Mouse (Mus musculus) urinary bladder, postnatal 10 days (tissue): ENCODE data around the gene Rassf7.
A peak's percentile ranks its signal among the peaks of the same experiment; 100 is the strongest.
"Not testable (repeated sequence)": the region's sequence is repeated elsewhere in the genome, so short reads cannot be mapped to it uniquely, and the experiment has no call there.

Source experiments
- DNase-seq: peaks from one replicate; pipeline ENCODE4 v3.0.0; 2022; ENCODE audit warnings: low spot score

Gene Rassf7

GRCm38 (mm10) chr7:141222696-141223215, 7.1 kb downstream of the Rassf7 start:
- DNase-seq, result no peak

DNA sequence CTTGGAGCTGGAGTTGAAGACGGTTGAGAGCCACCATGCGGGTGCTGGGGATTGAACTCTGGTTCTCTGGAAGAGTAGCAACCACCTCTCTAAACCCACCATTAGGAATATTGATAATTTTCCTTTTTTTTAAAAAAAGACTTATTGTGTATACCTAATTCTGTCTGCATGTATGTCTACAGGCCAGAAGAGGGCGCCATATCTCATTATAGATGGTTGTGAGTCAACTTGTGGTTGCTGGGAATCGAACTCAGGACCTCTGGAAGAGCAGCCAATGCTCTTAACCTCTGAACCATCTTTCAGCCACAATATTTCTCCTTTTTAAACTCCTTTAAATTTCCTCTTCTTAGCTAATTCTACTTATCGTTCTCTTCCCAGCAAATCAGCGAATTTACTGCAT, 10.9 kb downstream of the Rassf7 start:
- DNase-seq, result no peak

DNA sequence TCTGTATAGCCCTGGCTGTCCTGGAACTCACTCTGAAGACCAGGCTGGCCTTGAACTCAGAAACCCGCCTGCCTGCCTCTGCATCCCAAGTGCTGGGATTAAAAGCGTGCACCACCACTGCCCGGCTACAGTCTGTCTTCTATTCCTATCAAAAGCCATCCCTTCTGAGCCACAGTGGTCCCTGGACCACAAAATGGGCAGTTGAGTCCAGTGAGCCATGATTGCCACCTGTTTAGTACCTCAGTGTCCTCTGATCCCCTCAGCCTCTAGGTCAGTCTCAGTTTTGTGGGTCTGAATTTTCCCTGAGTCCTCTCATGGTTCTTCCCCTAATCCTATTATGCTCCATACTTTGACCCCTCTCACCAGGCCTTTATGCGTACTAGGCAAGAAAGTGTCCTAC, 12.1 kb downstream of the Rassf7 start:
- DNase-seq, result no peak

GRCm38 (mm10) chr7:141228279-141229067, 12.8 kb downstream of the Rassf7 start, which contains the start of gene Phrf1:
Gene Phrf1, plus strand, starts transcription at chr7:141228784.
- peak; percentile 80 for DNase-seq

DNA sequence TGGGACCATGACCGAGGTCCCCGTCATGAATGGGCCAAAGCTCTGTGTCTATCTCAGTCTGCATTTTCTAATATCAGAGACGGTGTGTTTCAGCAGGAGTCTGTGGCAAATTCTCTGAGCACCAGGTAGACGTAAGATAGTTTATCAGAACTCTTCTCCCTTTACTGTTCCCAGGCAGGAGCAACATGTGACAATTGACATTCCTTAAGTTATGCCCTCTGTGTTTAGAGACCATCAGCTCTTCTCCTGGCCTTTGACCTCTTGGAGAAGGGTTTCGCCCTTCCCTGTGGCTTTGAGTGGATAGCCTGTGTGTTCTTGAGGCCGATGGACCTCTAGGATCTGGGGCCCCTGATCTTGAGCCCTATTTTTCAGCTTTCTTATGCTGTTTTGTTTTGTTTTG, 14.0 kb downstream of the Rassf7 start:
- no peak for DNase-seq

- DNase-seq, result no peak
Measured at GRCm38 (mm10) chr7:141230570-141230969, 14.9 kb downstream of the Rassf7 start.

- no peak for DNase-seq
Measured at GRCm38 (mm10) chr7:141231111-141231510, 15.5 kb downstream of the Rassf7 start.

- DNase-seq, result no peak
Measured at GRCm38 (mm10) chr7:141231551-141231950, 15.9 kb downstream of the Rassf7 start.

- not testable (repeated sequence) for DNase-seq
Measured at GRCm38 (mm10) chr7:141250486-141250885, 34.8 kb downstream of the Rassf7 start.

- no peak for DNase-seq
Measured at GRCm38 (mm10) chr7:141256159-141256558, 40.5 kb downstream of the Rassf7 start.

- no peak for DNase-seq
Measured at GRCm38 (mm10) chr7:141261480-141261879, 45.8 kb downstream of the Rassf7 start.

- DNase-seq, result no peak
Measured at GRCm38 (mm10) chr7:141263640-141264039, 48.0 kb downstream of the Rassf7 start.

GRCm38 (mm10) chr7:141264041-141264700, 48.5 kb downstream of the Rassf7 start:
- DNase-seq, result no peak

DNA sequence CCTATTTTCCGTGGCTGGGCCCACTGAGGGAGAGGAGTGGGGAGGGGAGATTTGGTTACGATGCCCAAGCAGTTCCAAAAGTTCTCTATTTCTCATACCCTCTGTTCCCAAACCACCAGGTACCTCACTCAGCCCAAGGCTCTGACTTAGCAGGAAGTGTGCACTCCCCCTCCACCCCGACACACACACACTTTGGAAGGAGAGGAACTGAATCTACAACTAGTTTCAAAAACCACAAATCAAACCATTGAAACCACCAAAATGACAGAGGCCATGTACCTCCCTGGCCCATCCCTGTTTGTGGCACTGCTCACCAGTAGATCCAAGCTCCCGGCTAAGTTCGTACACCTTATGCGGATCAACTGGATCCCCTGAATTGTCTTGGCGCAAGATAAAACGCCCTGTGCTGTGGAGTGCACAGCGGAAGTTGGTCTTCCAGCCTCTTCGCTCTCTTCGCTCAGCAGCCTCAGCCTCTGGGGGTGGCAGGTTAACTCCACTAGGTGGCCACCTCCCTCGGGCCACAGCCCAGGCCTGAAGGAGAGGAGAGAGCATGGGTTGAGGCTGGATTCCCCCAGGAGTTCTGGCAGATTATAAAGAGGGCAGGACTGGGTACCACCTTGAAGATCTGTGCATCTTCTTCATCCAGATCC, 49.2 kb downstream of the Rassf7 start:
- DNase-seq, result no peak

- no peak for DNase-seq
Measured at GRCm38 (mm10) chr7:141265411-141265738, 49.7 kb downstream of the Rassf7 start.

DNA sequence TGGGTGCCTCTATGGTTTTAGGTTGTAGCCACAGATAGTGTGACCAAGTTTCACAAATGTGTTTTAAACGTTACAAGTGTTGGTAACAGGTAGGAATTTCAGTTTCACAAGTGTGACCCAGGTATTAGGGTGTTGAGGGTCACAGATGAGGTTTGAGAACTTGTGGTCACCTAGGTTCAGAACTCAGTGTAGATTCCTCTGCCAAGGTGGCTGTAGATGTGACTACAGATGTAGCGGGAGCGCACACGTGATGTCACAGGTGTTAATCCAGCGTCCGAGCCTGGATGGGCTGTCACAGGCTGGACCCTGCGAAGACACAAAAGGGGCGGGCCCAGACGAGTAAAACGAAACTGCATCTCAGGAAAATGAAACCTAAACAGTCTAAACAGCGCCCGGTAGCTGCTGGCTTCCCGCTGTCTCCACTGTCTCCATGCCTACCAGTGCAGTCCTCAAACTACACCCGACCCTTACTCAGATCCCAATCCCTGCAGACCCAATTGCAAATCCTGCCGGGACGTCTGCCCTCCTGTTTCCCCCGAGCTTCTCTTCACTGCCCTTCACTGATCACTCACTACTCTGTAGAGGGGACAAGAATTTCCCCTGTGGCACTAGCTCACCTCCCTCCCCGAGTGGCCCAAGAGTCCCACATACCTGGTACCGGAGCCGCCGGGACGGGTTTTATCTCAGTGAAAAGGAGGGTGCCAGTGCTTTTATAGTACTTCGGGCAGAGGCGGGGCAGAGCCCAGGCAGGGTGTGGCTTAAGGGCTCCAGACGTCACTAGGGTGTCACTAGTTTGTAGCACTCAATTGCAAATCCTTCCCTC, 50.3 kb downstream of the Rassf7 start, which contains the start of gene Irf7:
TSS of gene Irf7 (minus strand) at position 743 of the 823 bp plus-strand sequence.
- DNase-seq, result no peak
